Mouse (Mus musculus): Measurements from ENCODE around the gene Wdfy3. TPM values are rescaled to one million over a fixed set of nuclear protein-coding genes. Genes with fewer than 3 reads are reported as not detected.
A peak's percentile ranks its signal among the peaks of the same experiment; 100 is the strongest.

The Wdfy3 gene
- polyA plus RNA-seq, 1 experiment from 2014 or later, result 24.2 TPM

GRCm38 (mm10) chr5:101825111-101825911, 244.4 kb downstream of the Wdfy3 start:
- no peaks in the 10 kb centered on the region for H3K9me3 ChIP-seq
- H3K4me3 ChIP-seq, result peak overlapping the region; percentile 23; the same call in 1 of the 2 replicates
- peaks cover 59% of the 10 kb centered on the region for H3K4me1 ChIP-seq (replicated peaks)
- DNase-seq (ENCODE audit: low spot score), result peak; percentile 58
- peaks cover 35% of the 10 kb centered on the region for H3K27me3 ChIP-seq (ENCODE audit: insufficient read depth, poor library complexity, severe bottlenecking)
- peak overlapping the region; percentile 66 for H3K27ac ChIP-seq
- no peaks in the 10 kb centered on the region for H3K36me3 ChIP-seq
- whole genome bisulfite sequencing, result 16% methylated on average over 13 of the region's 13 CpGs

DNA sequence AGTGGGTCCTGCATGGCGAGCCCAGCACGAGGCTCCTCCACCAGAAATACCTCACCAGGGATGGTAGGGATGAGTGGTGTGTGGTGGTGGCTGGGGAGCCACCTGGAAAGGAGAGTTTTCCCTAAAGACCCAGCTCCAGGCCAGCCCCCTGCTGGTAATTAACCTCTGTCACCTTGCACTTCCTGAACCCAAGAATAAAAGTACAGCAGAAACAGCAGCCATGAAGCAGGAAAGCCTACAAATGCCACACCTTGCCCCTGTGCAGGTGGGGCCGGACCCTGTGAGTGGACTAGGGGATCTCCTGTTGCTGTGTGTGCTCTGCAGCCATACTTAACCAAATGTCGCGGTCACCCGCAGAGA, 247.4 kb downstream of the Wdfy3 start:
- no peak for DNase-seq (ENCODE audit: low spot score)
- Histone ChIP-seq H3K36me3 (no peaks in the 10 kb centered on the region), H3K4me1 (replicated peaks) (peaks cover 68% of the 10 kb centered on the region), H3K9me3 (no peaks in the 10 kb centered on the region), H3K27me3 (ENCODE audit: insufficient read depth, poor library complexity, severe bottlenecking) (peaks cover 34% of the 10 kb centered on the region), H3K4me3 (no peak overlapping the region), H3K27ac (no peak overlapping the region)
- 38% methylated on average over 6 of the region's 6 CpGs for WGBS

DNA sequence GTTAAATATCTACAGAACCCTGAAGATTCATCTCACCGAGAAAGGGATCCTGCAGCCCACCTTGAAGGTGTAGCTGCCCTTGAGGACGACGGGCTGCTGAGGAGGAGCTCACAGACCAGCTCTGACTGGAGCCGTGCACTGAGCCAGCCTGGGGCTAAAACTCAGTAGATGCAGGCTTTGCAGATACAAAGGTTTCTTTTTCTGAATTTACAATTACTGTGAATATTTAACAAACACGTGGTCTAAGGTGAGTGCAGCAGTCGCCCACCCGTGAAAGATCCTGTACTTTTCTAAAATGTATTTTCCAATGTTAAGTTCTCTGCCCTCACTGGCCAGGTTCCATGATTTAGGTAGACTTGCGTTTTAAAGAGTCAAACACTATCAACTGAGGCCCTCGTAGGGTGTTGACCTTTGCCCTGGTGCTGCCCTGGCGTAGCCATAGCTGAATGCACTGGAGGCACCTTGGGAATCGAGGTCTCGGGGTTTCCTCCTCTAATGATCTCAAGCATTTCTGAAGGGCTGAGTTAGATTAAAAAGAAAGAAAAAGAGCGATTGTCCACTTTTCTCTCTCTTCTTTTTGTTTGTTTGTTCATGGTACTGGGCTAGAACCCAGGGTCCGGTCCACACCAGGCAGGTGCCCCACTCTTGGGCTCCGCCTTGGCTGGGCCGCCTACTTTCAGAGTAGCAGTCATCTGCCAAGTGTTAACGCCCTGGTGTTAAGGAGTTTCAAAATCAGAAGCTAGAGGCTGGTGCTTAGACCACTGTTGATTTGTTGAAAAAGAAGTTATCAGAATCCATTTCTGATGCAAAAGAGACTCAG, 248.0 kb downstream of the Wdfy3 start:
- Histone ChIP-seq H3K27ac (no peak overlapping the region), H3K9me3 (no peaks in the 10 kb centered on the region), H3K27me3 (ENCODE audit: insufficient read depth, poor library complexity, severe bottlenecking) (peaks cover 28% of the 10 kb centered on the region), H3K4me3 (no peak overlapping the region), H3K4me1 (replicated peaks) (peaks cover 66% of the 10 kb centered on the region), H3K36me3 (no peaks in the 10 kb centered on the region)
- no peak for DNase-seq (ENCODE audit: low spot score)
- 53% methylated on average over 17 of the region's 17 CpGs for WGBS

- Histone ChIP-seq H3K36me3 (no peaks in the 10 kb centered on the region), H3K27ac (no peak overlapping the region), H3K9me3 (no peaks in the 10 kb centered on the region), H3K27me3 (ENCODE audit: insufficient read depth, poor library complexity, severe bottlenecking) (peaks cover 27% of the 10 kb centered on the region), H3K4me1 (replicated peaks) (peaks cover 63% of the 10 kb centered on the region), H3K4me3 (no peak overlapping the region)
- WGBS, result 66% methylated on average over 8 of the region's 8 CpGs
- DNase-seq (ENCODE audit: low spot score), result no peak
These were observed 248.7 kb downstream of the Wdfy3 start for GRCm38 (mm10) chr5:101821052-101821451.

- H3K36me3 ChIP-seq, result no peaks in the 10 kb centered on the region
- peaks cover 52% of the 10 kb centered on the region for H3K4me1 ChIP-seq (replicated peaks)
- H3K27me3 ChIP-seq (ENCODE audit: insufficient read depth, poor library complexity, severe bottlenecking), result peaks cover 22% of the 10 kb centered on the region
- no peak overlapping the region for H3K27ac ChIP-seq
- 10% methylated on average over 7 of the region's 7 CpGs for WGBS
- DNase-seq (ENCODE audit: low spot score), result peak; percentile 42
- no peaks in the 10 kb centered on the region for H3K9me3 ChIP-seq
- no peak overlapping the region for H3K4me3 ChIP-seq
These were observed 249.9 kb downstream of the Wdfy3 start for GRCm38 (mm10) chr5:101819844-101820243.

GRCm38 (mm10) chr5:101819216-101819615, 250.5 kb downstream of the Wdfy3 start:
- Histone ChIP-seq H3K27me3 (ENCODE audit: insufficient read depth, poor library complexity, severe bottlenecking) (peaks cover 20% of the 10 kb centered on the region), H3K36me3 (no peaks in the 10 kb centered on the region), H3K27ac (no peak overlapping the region), H3K9me3 (no peaks in the 10 kb centered on the region), H3K4me1 (replicated peaks) (peaks cover 50% of the 10 kb centered on the region), H3K4me3 (no peak overlapping the region)
- no peak for DNase-seq (ENCODE audit: low spot score)
- 57% methylated on average over 10 of the region's 10 CpGs for WGBS

DNA sequence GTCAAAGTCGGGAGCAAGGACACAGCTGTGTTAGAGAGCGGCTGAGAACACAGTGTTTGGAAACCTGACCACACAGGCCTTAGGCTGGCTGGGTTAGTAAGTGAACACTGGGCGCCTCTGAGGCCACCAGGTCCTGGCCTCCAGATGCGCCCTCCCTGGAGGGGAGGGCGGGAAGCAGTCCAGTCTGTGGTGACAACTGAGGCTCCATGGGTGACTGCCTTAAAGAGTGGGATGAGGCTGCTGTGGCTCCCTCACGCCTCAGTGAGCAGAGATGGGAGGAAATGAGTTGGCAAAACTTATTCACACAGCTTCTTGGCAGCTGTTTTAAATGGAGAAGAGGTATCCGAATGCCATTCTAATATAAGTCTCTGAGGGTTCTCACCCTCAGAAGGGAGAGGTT, 252.9 kb downstream of the Wdfy3 start:
- H3K4me1 ChIP-seq (replicated peaks), result peaks cover 35% of the 10 kb centered on the region
- H3K27me3 ChIP-seq (ENCODE audit: insufficient read depth, poor library complexity, severe bottlenecking), result peaks cover 10% of the 10 kb centered on the region
- DNase-seq (ENCODE audit: low spot score), result no peak
- no peaks in the 10 kb centered on the region for H3K36me3 ChIP-seq
- H3K4me3 ChIP-seq, result no peak overlapping the region
- H3K9me3 ChIP-seq, result no peaks in the 10 kb centered on the region
- 48% methylated on average over 7 of the region's 7 CpGs for WGBS
- H3K27ac ChIP-seq, result 0 out of 2 replicates have a peak overlapping the region, but pooled peaks have one; percentile 23

DNA sequence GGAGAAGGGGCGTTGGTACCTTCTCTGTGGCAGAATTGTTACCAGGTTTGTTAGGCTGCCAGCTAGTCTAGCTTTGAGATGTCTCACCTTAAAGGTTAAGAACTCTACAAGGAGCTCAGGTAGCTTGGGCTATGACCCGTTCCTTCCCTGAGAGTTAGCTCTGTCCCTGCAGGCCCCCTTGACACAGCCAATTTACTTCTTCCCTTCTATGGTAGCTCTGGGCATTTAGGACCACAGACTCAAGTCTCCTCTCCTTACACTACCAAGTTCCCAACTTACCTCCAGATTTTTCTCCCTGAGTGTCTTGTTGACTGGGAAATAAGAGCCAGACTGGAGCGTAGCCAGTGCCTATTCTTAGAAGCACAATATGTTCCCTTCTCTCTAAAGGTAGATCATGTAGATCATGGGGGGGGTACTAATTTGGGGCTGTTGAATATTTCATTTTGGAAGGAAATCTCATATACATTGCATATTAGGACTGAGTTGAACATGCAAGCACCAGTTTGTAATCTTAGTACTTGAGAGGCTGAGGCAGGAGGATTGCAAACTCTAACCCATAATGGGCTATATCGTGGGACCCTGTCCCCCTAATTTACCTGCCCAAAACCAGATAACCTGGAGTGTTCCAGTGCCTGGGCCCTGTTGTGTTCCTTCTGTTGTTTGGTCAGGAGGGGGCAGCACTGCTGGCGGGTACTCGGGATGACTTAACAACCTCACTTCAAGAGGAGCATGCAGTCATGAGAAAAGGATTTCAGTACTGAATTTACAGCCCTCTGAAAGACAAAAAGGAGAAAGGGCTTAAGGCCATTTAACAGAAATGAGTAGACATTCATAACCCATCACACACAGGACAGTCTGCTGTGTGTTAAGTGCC, 258.2 kb downstream of the Wdfy3 start:
- H3K9me3 ChIP-seq, result no peaks in the 10 kb centered on the region
- no peaks in the 10 kb centered on the region for H3K36me3 ChIP-seq

DNA sequence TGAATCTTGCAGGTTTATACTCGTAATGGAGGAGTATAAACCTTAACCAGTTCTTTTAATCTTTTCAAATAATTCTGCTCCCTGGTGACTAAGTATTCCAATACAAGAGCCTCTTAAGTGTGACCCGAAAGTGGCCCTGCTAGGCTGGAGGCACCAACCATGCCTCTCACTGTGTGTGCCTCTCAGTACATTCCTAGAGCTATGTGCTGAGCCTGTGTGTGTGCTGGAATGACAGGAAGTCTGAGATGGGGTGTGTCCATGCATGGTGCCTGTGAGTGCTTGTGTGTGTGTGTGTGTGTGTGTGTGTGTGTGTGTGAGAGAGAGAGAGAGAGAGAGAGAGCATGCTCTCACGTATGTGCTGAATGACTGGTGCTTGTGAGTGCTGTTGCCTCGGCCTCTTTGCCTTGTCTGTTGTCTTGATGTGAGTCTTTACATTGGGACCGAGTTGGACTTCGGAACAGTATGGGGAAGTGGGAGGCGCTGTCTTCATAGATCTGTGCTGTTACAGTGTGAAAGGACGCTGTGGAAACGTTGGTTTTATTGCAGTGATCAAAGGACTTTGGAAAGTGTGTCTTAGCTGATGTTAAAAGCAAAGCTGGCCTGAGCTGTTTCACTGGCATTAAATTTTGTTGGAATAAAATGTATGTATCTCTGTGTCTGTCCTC, 267.2 kb downstream of the Wdfy3 start:
- 89% methylated on average over 9 of the region's 9 CpGs for WGBS
- Histone ChIP-seq H3K4me3 (no peak overlapping the region), H3K27me3 (ENCODE audit: insufficient read depth, poor library complexity, severe bottlenecking) (no peaks in the 10 kb centered on the region), H3K9me3 (no peaks in the 10 kb centered on the region), H3K36me3 (no peaks in the 10 kb centered on the region), H3K4me1 (replicated peaks) (peaks cover 5% of the 10 kb centered on the region; the same call in 1 of the 2 replicates), H3K27ac (no peak overlapping the region)
- no peak for DNase-seq (ENCODE audit: low spot score)

More for the DNA sequence above, 258.2 kb downstream of the Wdfy3 start:
- Histone ChIP-seq H3K27ac (no peak overlapping the region), H3K4me3 (no peak overlapping the region), H3K27me3 (ENCODE audit: insufficient read depth, poor library complexity, severe bottlenecking) (no peaks in the 10 kb centered on the region), H3K4me1 (replicated peaks) (peaks cover 6% of the 10 kb centered on the region; the same call in 1 of the 2 replicates)
- WGBS, result 88% methylated on average over 6 of the region's 6 CpGs
- no peak for DNase-seq (ENCODE audit: low spot score)

- Histone ChIP-seq H3K4me1 (replicated peaks) (peaks cover 5% of the 10 kb centered on the region; the same call in 1 of the 2 replicates), H3K4me3 (no peak overlapping the region), H3K27ac (no peak overlapping the region), H3K27me3 (ENCODE audit: insufficient read depth, poor library complexity, severe bottlenecking) (no peaks in the 10 kb centered on the region), H3K36me3 (no peaks in the 10 kb centered on the region), H3K9me3 (no peaks in the 10 kb centered on the region)
- no peak for DNase-seq (ENCODE audit: low spot score)
- WGBS, result 70% methylated on average over 2 of the region's 2 CpGs
These were observed 267.8 kb downstream of the Wdfy3 start for GRCm38 (mm10) chr5:101801891-101802290.

GRCm38 (mm10) chr5:101792665-101793064, 277.1 kb downstream of the Wdfy3 start:
- DNase-seq (ENCODE audit: low spot score), result no peak
- H3K27ac ChIP-seq, result no peak overlapping the region
- no peaks in the 10 kb centered on the region for H3K4me1 ChIP-seq (replicated peaks)
- H3K4me3 ChIP-seq, result no peak overlapping the region
- H3K36me3 ChIP-seq, result no peaks in the 10 kb centered on the region
- no peaks in the 10 kb centered on the region for H3K9me3 ChIP-seq
- no peaks in the 10 kb centered on the region for H3K27me3 ChIP-seq (ENCODE audit: insufficient read depth, poor library complexity, severe bottlenecking)
- WGBS, result 71% methylated on average over 4 of the region's 4 CpGs

DNA sequence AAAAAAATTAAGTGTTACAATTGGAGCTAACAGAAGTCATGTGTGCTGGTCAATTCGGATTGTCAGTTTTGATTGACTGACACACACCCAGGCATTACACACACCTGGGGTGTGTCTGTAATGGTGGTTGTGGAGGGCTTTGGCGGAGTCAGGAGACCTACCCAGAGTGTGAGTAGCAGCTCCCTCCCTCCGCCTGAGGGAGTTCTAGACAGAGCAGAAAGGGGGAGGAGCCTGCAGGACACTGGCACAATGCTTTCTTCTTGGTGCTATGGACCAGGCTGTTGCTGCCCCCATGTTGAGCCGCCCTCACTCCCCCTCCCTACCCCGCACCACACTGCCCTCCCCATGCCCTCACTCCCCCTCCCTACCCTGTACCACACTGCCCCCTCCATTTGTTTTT, 279.2 kb downstream of the Wdfy3 start:
- H3K9me3 ChIP-seq, result no peaks in the 10 kb centered on the region
- no peak overlapping the region for H3K4me3 ChIP-seq
- H3K27me3 ChIP-seq (ENCODE audit: insufficient read depth, poor library complexity, severe bottlenecking), result no peaks in the 10 kb centered on the region
- H3K4me1 ChIP-seq (replicated peaks), result peaks cover 8% of the 10 kb centered on the region
- DNase-seq (ENCODE audit: low spot score), result no peak
- no peaks in the 10 kb centered on the region for H3K36me3 ChIP-seq
- H3K27ac ChIP-seq, result no peak overlapping the region
- WGBS, result 54% methylated on average over 5 of the region's 5 CpGs
